Mouse (Mus musculus) right cerebral cortex, adult 18-20 months (tissue): ENCODE measurements around the gene Tes.

ENCODE experiments used
- DNase-seq: peaks from one replicate; pipeline ENCODE4 v3.0.0; 2022; ENCODE audit warnings: mixed read lengths

Gene Tes

GRCm38 (mm10) chr6:17079304-17079703, 14.4 kb downstream of the Tes start:
- DNase-seq, result no peak

GRCm38 (mm10) chr6:17079826-17080225, 14.9 kb downstream of the Tes start:
- DNase-seq, result no peak

GRCm38 (mm10) chr6:17082238-17082637, 17.3 kb downstream of the Tes start:
- DNase-seq, result no peak

- DNase-seq, result no peak
Observed at GRCm38 (mm10) chr6:17082800-17083199, 17.9 kb downstream of the Tes start.

GRCm38 (mm10) chr6:17087485-17087884, 22.5 kb downstream of the Tes start:
- peak; percentile 54 for DNase-seq

GRCm38 (mm10) chr6:17097301-17097700, 32.4 kb downstream of the Tes start:
- DNase-seq, result no peak

- DNase-seq, result no peak
Observed at GRCm38 (mm10) chr6:17098559-17098958, 33.6 kb downstream of the Tes start.

GRCm38 (mm10) chr6:17099477-17100130, 34.7 kb downstream of the Tes start:
- no peak for DNase-seq

- peak; percentile 51 for DNase-seq
Observed at GRCm38 (mm10) chr6:17105714-17106113, 40.8 kb downstream of the Tes start.

- DNase-seq, result no peak
Observed at GRCm38 (mm10) chr6:17106493-17106892, 41.5 kb downstream of the Tes start.

GRCm38 (mm10) chr6:17109204-17109603, 44.3 kb downstream of the Tes start:
- DNase-seq, result no peak

GRCm38 (mm10) chr6:17110564-17111100, 45.7 kb downstream of the Tes start:
- no peak for DNase-seq

- no peak for DNase-seq
Observed at GRCm38 (mm10) chr6:17112081-17112480, 47.1 kb downstream of the Tes start.

GRCm38 (mm10) chr6:17112990-17113389, 48.0 kb downstream of the Tes start:
- no peak for DNase-seq

- DNase-seq, result no peak
Observed at GRCm38 (mm10) chr6:17114588-17114987, 49.6 kb downstream of the Tes start.

GRCm38 (mm10) chr6:17115046-17115790, 50.3 kb downstream of the Tes start:
- DNase-seq, result no peak

GRCm38 (mm10) chr6:17119521-17120232, 54.7 kb downstream of the Tes start:
- no peak for DNase-seq

- no peak for DNase-seq
Observed at GRCm38 (mm10) chr6:17140021-17140420, 75.1 kb downstream of the Tes start.

GRCm38 (mm10) chr6:17142577-17143359, 77.8 kb downstream of the Tes start:
- DNase-seq, result peak; percentile 29

GRCm38 (mm10) chr6:17151071-17151715, 86.2 kb downstream of the Tes start:
- DNase-seq, result peak; percentile 33

GRCm38 (mm10) chr6:17152551-17152950, 87.6 kb downstream of the Tes start:
- DNase-seq, result no peak
